Mouse (Mus musculus): Measurements from ENCODE around the gene Fam234b. TPM values are rescaled to one million over a fixed set of nuclear protein-coding genes. Genes with fewer than 3 reads are reported as not detected.
A peak's percentile ranks its signal among the peaks of the same experiment; 100 is the strongest.

The Fam234b gene
- polyA plus RNA-seq, 1 experiment: 2.1 TPM

GRCm38 (mm10) chr6:135194907-135195306, 2.9 kb upstream of the Fam234b start:
- no peaks in the 10 kb centered on the region; the same call in 1 of the 2 replicates for H3K4me1 ChIP-seq (ENCODE audit: control insufficient read depth, insufficient read depth, insufficient read length, low read length)
- no peak overlapping the region for H3K27ac ChIP-seq (replicated peaks; ENCODE audit: low read depth, low read length)
- no peak overlapping the region for H3K4me3 ChIP-seq (ENCODE audit: insufficient read depth, low read depth, low read length)

GRCm38 (mm10) chr6:135196707-135197106, 1.1 kb upstream of the Fam234b start:
- Histone ChIP-seq H3K4me3 (ENCODE audit: insufficient read depth, low read depth, low read length) (no peak overlapping the region), H3K27ac (replicated peaks; ENCODE audit: low read depth, low read length) (no peak overlapping the region), H3K4me1 (ENCODE audit: control insufficient read depth, insufficient read depth, insufficient read length, low read length) (no peaks in the 10 kb centered on the region; the same call in 1 of the 2 replicates)

- Histone ChIP-seq H3K4me1 (ENCODE audit: control insufficient read depth, insufficient read depth, insufficient read length, low read length) (no peaks in the 10 kb centered on the region; the same call in 1 of the 2 replicates), H3K27ac (replicated peaks; ENCODE audit: low read depth, low read length) (no peak overlapping the region), H3K4me3 (ENCODE audit: insufficient read depth, low read depth, low read length) (peak overlapping the region; percentile 93)
These were observed 331 bp upstream of the Fam234b start for GRCm38 (mm10) chr6:135197446-135197845.

- Histone ChIP-seq H3K27ac (replicated peaks; ENCODE audit: low read depth, low read length) (no peak overlapping the region), H3K4me3 (ENCODE audit: insufficient read depth, low read depth, low read length) (peak overlapping the region; percentile 93; the same call in 1 of the 2 replicates), H3K4me1 (ENCODE audit: control insufficient read depth, insufficient read depth, insufficient read length, low read length) (no peaks in the 10 kb centered on the region; the same call in 1 of the 2 replicates)
These were observed 949 bp downstream of the Fam234b start for GRCm38 (mm10) chr6:135198726-135199125.

- H3K27ac ChIP-seq (replicated peaks; ENCODE audit: low read depth, low read length): no peak overlapping the region
- H3K4me3 ChIP-seq (ENCODE audit: insufficient read depth, low read depth, low read length): no peak overlapping the region
- H3K4me1 ChIP-seq (ENCODE audit: control insufficient read depth, insufficient read depth, insufficient read length, low read length): no peaks in the 10 kb centered on the region; the same call in 1 of the 2 replicates
These were observed 2.6 kb downstream of the Fam234b start for GRCm38 (mm10) chr6:135200122-135200957.

GRCm38 (mm10) chr6:135202668-135203067, 4.9 kb downstream of the Fam234b start:
- Histone ChIP-seq H3K4me3 (ENCODE audit: insufficient read depth, low read depth, low read length) (no peak overlapping the region), H3K27ac (replicated peaks; ENCODE audit: low read depth, low read length) (no peak overlapping the region), H3K4me1 (ENCODE audit: control insufficient read depth, insufficient read depth, insufficient read length, low read length) (no peaks in the 10 kb centered on the region; the same call in 1 of the 2 replicates)

- Histone ChIP-seq H3K4me3 (ENCODE audit: insufficient read depth, low read depth, low read length) (no peak overlapping the region), H3K4me1 (ENCODE audit: control insufficient read depth, insufficient read depth, insufficient read length, low read length) (no peaks in the 10 kb centered on the region)
These were observed 6.0 kb downstream of the Fam234b start for GRCm38 (mm10) chr6:135203737-135204136.

GRCm38 (mm10) chr6:135204869-135205268, 7.1 kb downstream of the Fam234b start:
- Histone ChIP-seq H3K4me3 (ENCODE audit: insufficient read depth, low read depth, low read length) (no peak overlapping the region), H3K27ac (replicated peaks; ENCODE audit: low read depth, low read length) (no peak overlapping the region), H3K4me1 (ENCODE audit: control insufficient read depth, insufficient read depth, insufficient read length, low read length) (no peaks in the 10 kb centered on the region)

More at GRCm38 (mm10) chr6:135203737-135204136, 6.0 kb downstream of the Fam234b start:
- no peak overlapping the region for H3K27ac ChIP-seq (replicated peaks; ENCODE audit: low read depth, low read length)

GRCm38 (mm10) chr6:135205802-135206201, 8.0 kb downstream of the Fam234b start:
- H3K4me3 ChIP-seq (ENCODE audit: insufficient read depth, low read depth, low read length): no peak overlapping the region
- H3K27ac ChIP-seq (replicated peaks; ENCODE audit: low read depth, low read length): no peak overlapping the region
- no peaks in the 10 kb centered on the region for H3K4me1 ChIP-seq (ENCODE audit: control insufficient read depth, insufficient read depth, insufficient read length, low read length)

- Histone ChIP-seq H3K4me3 (ENCODE audit: insufficient read depth, low read depth, low read length) (no peak overlapping the region), H3K27ac (replicated peaks; ENCODE audit: low read depth, low read length) (no peak overlapping the region)
These were observed 9.1 kb downstream of the Fam234b start for GRCm38 (mm10) chr6:135206909-135207308.

GRCm38 (mm10) chr6:135211169-135211568, 13.4 kb downstream of the Fam234b start:
- no peak overlapping the region for H3K4me3 ChIP-seq (ENCODE audit: insufficient read depth, low read depth, low read length)
- H3K27ac ChIP-seq (replicated peaks; ENCODE audit: low read depth, low read length): no peak overlapping the region
- H3K4me1 ChIP-seq (ENCODE audit: control insufficient read depth, insufficient read depth, insufficient read length, low read length): no peaks in the 10 kb centered on the region

More at GRCm38 (mm10) chr6:135206909-135207308, 9.1 kb downstream of the Fam234b start:
- no peaks in the 10 kb centered on the region for H3K4me1 ChIP-seq (ENCODE audit: control insufficient read depth, insufficient read depth, insufficient read length, low read length)

- Histone ChIP-seq H3K27ac (replicated peaks; ENCODE audit: low read depth, low read length) (no peak overlapping the region), H3K4me3 (ENCODE audit: insufficient read depth, low read depth, low read length) (no peak overlapping the region)
These were observed 14.9 kb downstream of the Fam234b start for GRCm38 (mm10) chr6:135212666-135213065.

GRCm38 (mm10) chr6:135218330-135218729, 20.6 kb downstream of the Fam234b start:
- Histone ChIP-seq H3K4me1 (ENCODE audit: control insufficient read depth, insufficient read depth, insufficient read length, low read length) (no peaks in the 10 kb centered on the region), H3K27ac (replicated peaks; ENCODE audit: low read depth, low read length) (no peak overlapping the region), H3K4me3 (ENCODE audit: insufficient read depth, low read depth, low read length) (no peak overlapping the region)

More at GRCm38 (mm10) chr6:135212666-135213065, 14.9 kb downstream of the Fam234b start:
- H3K4me1 ChIP-seq (ENCODE audit: control insufficient read depth, insufficient read depth, insufficient read length, low read length): no peaks in the 10 kb centered on the region

GRCm38 (mm10) chr6:135219916-135220315, 22.1 kb downstream of the Fam234b start:
- Histone ChIP-seq H3K27ac (replicated peaks; ENCODE audit: low read depth, low read length) (no peak overlapping the region), H3K4me3 (ENCODE audit: insufficient read depth, low read depth, low read length) (no peak overlapping the region), H3K4me1 (ENCODE audit: control insufficient read depth, insufficient read depth, insufficient read length, low read length) (no peaks in the 10 kb centered on the region)

- Histone ChIP-seq H3K27ac (replicated peaks; ENCODE audit: low read depth, low read length) (no peak overlapping the region), H3K4me1 (ENCODE audit: control insufficient read depth, insufficient read depth, insufficient read length, low read length) (no peaks in the 10 kb centered on the region), H3K4me3 (ENCODE audit: insufficient read depth, low read depth, low read length) (no peak overlapping the region)
These were observed 26.1 kb downstream of the Fam234b start for GRCm38 (mm10) chr6:135223786-135224416.

Data from brown adipose tissue, adult 24 weeks (tissue).